Mouse (Mus musculus) gastrocnemius, adult 18-20 months (tissue): ENCODE data around the gene Smpd1. TPM values are rescaled to one million over a fixed set of nuclear protein-coding genes. Genes with fewer than 3 reads are reported as not detected.

Source experiments
- total RNA-seq, 2 experiments: library from RNA; stranded (reverse); gene quantifications; 2 replicates each; pipeline ENCODE4 v1.2.3; 2021

Gene Smpd1
- total RNA-seq, 2 experiments from 2014 or later, result 49.7 to 53.4 TPM

Other genes with a start within 250 kb of the Smpd1 start
- gene Olfr689, start 243.2 kb upstream of the Smpd1 start, total RNA-seq, result not detected
- gene Olfr690, start 220.3 kb upstream of the Smpd1 start, total RNA-seq, result not detected
- not detected for gene Olfr691, start 212.1 kb upstream of the Smpd1 start, total RNA-seq
- not detected for gene Olfr692, start 186.1 kb upstream of the Smpd1 start, total RNA-seq
- gene Gm5901, start 179.3 kb upstream of the Smpd1 start, total RNA-seq, result not detected
- gene Fam160a2, start 154.3 kb upstream of the Smpd1 start, total RNA-seq, result 10 to 100 TPM; 11.0 to 12.2 TPM
- not detected for gene Cnga4, start 149.8 kb upstream of the Smpd1 start, total RNA-seq
- not detected for gene Cckbr, start 128.6 kb upstream of the Smpd1 start, total RNA-seq
- 10 to 100 TPM in 1 of 2 experiments, 1 to 10 TPM in 1; 9.1 to 13.0 TPM for gene Cavin3, start 72.1 kb upstream of the Smpd1 start, total RNA-seq
- 1 to 10 TPM; 7.4 to 7.5 TPM for gene Apbb1, start 27.3 kb downstream of the Smpd1 start, total RNA-seq
- gene Hpx, start 45.8 kb downstream of the Smpd1 start, total RNA-seq, result 1 to 10 TPM in 1 of 2 experiments, not detected in 1; 1.6 TPM
- gene Trim3, start 79.2 kb downstream of the Smpd1 start, total RNA-seq, result 10 to 100 TPM; 12.6 to 13.8 TPM
- gene Timm10b, start 85.7 kb downstream of the Smpd1 start, total RNA-seq, result 10 to 100 TPM; 58.3 to 59.7 TPM
- gene Arfip2, start 86.1 kb downstream of the Smpd1 start, total RNA-seq, result 1 to 10 TPM; 5.3 to 7.4 TPM
- under 1 TPM; 0.57 to 0.98 TPM for gene Gm45799, start 86.2 kb downstream of the Smpd1 start, total RNA-seq
- gene Dnhd1, start 96.5 kb downstream of the Smpd1 start, total RNA-seq, result under 1 TPM; 0.14 to 0.33 TPM
- gene Ilk, start 182.2 kb downstream of the Smpd1 start, total RNA-seq, result 10 to 100 TPM; 38.4 to 44.4 TPM
- 10 to 100 TPM in 1 of 2 experiments, 1 to 10 TPM in 1; 10.0 to 10.5 TPM for gene Rrp8, start 183.0 kb downstream of the Smpd1 start, total RNA-seq
- gene Taf10, start 190.0 kb downstream of the Smpd1 start, total RNA-seq, result 10 to 100 TPM; 89.8 to 98.3 TPM
- 10 to 100 TPM; 41.7 to 52.2 TPM for gene Tpp1, start 197.9 kb downstream of the Smpd1 start, total RNA-seq
- gene Dchs1, start 233.3 kb downstream of the Smpd1 start, total RNA-seq, result 1 to 10 TPM; 2.1 to 3.7 TPM